Mouse (Mus musculus) cerebellum, adult 2 months (tissue): ENCODE results near the gene Wdr24. TPM values are rescaled to one million over a fixed set of nuclear protein-coding genes. Genes with fewer than 3 reads are reported as not detected.

ENCODE experiments used
- DNase-seq, 2 experiments: peaks; one replicate each; pipeline ENCODE4 v3.0.0; 2021
- H3K27ac ChIP-seq: fragments of 200-500 bp; 2 replicates; pipeline ENCODE4 v1.5.1; 2012; ENCODE audit warnings: low read length, control low read depth, inconsistent platforms; ENCODE audit not compliant: insufficient read depth
- H3K27me3 ChIP-seq: fragments of 200-500 bp; 2 replicates; pipeline ENCODE4 v1.6.1; 2012; ENCODE audit warnings: inconsistent platforms, mild to moderate bottlenecking, low read length, moderate library complexity; ENCODE audit not compliant: control insufficient read depth, insufficient read depth
- H3K4me1 ChIP-seq: fragments of 200-500 bp; 2 replicates; pipeline ENCODE4 v1.6.1; 2011; ENCODE audit warnings: low read length; ENCODE audit not compliant: control insufficient read depth, insufficient read depth
- H3K4me3 ChIP-seq: fragments of 200-500 bp; replicated peaks from 2 replicates; pipeline ENCODE3; 2011; ENCODE audit warnings: mild to moderate bottlenecking, low read depth, low read length, control low read depth; ENCODE audit not compliant: insufficient read depth
- CTCF ChIP-seq: fragments of 200-500 bp; IDR thresholded peaks from 2 replicates; pipeline ENCODE4 v1.5.1; 2011; ENCODE audit warnings: low read depth, mild to moderate bottlenecking, control low read depth, low read length, moderate library complexity, borderline replicate concordance; ENCODE audit not compliant: insufficient read depth
- POLR2A ChIP-seq: fragments of 200-500 bp; IDR thresholded peaks from 2 replicates; pipeline ENCODE4 v1.6.1; 2011; ENCODE audit warnings: low read length, control low read depth, borderline replicate concordance; ENCODE audit not compliant: insufficient read depth
- WGBS: fragments of 180-500 bp; shearing (Covaris S2); methylation state at CpG from one replicate; pipeline ENCODE4 v1.1.7; 2018; 5-methylcytosine and 5-hydroxymethylcytosine counted together
- polyA plus RNA-seq: library from polyadenylated mRNA; depleted of rRNA; stranded (reverse); fragments of >200 nt; gene quantifications from 2 replicates; pipeline ENCODE4 v1.2.3, GENCODE M21; 2012

Gene Wdr24
- polyA plus RNA-seq, 1 experiment = 32.8 TPM

- TF ChIP-seq CTCF = no peak
- no peak for TF ChIP-seq POLR2A
- WGBS = 35% methylated on average over 4 of the region's 4 CpGs
- no peaks in the 10 kb centered on the region for H3K27me3 ChIP-seq
- no peak for DNase-seq
- H3K4me3 ChIP-seq = peak overlapping the region; percentile 78
- H3K4me1 ChIP-seq = peaks cover 12% of the 10 kb centered on the region
- H3K27ac ChIP-seq = no peak overlapping the region
These were observed 19.7 kb downstream of the Wdr24 start for GRCm38 (mm10) chr17:25843122-25843521.

- TF ChIP-seq CTCF (no peak), POLR2A (no peak)
- 2% methylated on average over 38 of the region's 38 CpGs for WGBS
- Histone ChIP-seq H3K4me3 (peak overlapping the region; percentile 78), H3K4me1 (peaks cover 12% of the 10 kb centered on the region), H3K27me3 (no peaks in the 10 kb centered on the region), H3K27ac (peak overlapping the region; percentile 59)
- peak in 1 of 2 experiments; percentile 56 for DNase-seq
These were observed 20.4 kb downstream of the Wdr24 start for GRCm38 (mm10) chr17:25843636-25844395.

DNA sequence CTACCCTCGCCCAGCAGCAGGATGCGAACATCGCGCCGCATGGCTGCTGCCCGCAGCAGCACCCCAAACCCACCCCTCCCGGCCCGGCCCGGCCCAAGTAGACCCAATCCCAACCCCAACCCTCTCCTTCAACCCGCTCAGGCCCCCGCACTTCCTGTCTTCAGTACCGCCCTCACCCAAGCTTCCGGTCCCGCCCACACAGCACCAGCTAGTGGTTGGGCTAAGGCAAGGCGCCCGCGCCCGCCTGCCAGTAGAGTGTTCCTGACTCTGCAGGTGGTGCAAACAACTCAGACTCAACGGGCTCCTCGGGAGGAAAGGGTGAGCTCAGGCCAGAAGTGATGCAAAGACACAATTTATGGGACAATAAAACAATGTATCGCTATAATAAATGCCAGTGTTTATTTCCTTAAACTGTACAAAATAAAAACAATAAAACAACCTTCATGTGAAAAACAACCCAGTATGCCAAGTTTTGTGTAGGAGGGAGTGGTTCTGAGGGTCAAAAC lies 21.0 kb downstream of the Wdr24 start, which contains the start of gene Rhot2:
Gene Rhot2 (minus strand): TSS at position 456 of the 506 bp plus-strand sequence.
- TF ChIP-seq POLR2A (peak; percentile 77; the same call in 1 of the 2 replicates), CTCF (peak; percentile 27; the same call in 1 of the 2 replicates)
- Histone ChIP-seq H3K27ac (peak within 1 kb of the TSS; percentile 59), H3K4me1 (peaks cover 12% of the 10 kb centered on the region), H3K4me3 (peak within 1 kb of the TSS; percentile 78), H3K27me3 (no peaks in the 10 kb centered on the region)
- peak; percentile 94 to 96 for DNase-seq
- WGBS = under 1% methylated on average over 21 of the region's 21 CpGs

DNA sequence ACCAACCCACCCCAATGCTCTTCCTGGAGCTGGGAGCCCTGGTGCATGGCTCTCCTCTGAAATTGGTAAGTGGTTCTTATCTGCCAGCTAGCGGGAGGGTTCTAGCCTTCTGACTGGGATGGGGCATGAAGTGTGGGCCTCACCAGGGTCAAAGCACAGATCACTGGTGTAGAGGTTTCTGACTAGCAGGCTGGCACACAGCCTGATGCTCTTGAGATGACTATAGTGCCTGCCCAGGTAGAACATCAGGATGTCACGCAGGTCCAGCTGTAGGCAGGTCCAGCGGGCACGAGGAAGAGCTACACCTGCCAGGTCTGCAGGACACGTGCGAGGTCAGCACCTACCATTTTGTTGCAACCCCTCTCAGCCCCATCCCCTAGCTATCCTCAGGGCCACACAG lies 36.8 kb downstream of the Wdr24 start:
- 84% methylated on average over 6 of the region's 6 CpGs for WGBS
- no peak overlapping the region for H3K27ac ChIP-seq
- no peaks in the 10 kb centered on the region for H3K27me3 ChIP-seq
- TF ChIP-seq POLR2A = no peak
- TF ChIP-seq CTCF = no peak
- H3K4me3 ChIP-seq = no peak overlapping the region
- peaks cover 7% of the 10 kb centered on the region for H3K4me1 ChIP-seq
- DNase-seq = no peak

- Histone ChIP-seq H3K4me3 (peak within 1 kb of the TSS; percentile 91), H3K4me1 (peaks cover 7% of the 10 kb centered on the region), H3K27ac (peak within 1 kb of the TSS; percentile 98), H3K27me3 (no peaks in the 10 kb centered on the region)
- DNase-seq = peak; percentile 93 to 94
- TF ChIP-seq CTCF (no peak), POLR2A (peak; percentile 95)
- 2% methylated on average over 65 of the region's 65 CpGs for WGBS
These were observed 37.6 kb downstream of the Wdr24 start, which contains the start of gene Wdr90 for GRCm38 (mm10) chr17:25860832-25861703. Wdr90 (minus strand) TSS chr17:25861501.

- H3K4me3 ChIP-seq = peak overlapping the region; percentile 91
- no peak for DNase-seq
- H3K27ac ChIP-seq = peak overlapping the region; percentile 98
- no peak for TF ChIP-seq POLR2A
- TF ChIP-seq CTCF = no peak
- no peaks in the 10 kb centered on the region for H3K27me3 ChIP-seq
- 11% methylated on average over 6 of the region's 6 CpGs for WGBS
- peaks cover 12% of the 10 kb centered on the region for H3K4me1 ChIP-seq
These were observed 38.5 kb downstream of the Wdr24 start for GRCm38 (mm10) chr17:25861704-25862612.
